Mouse (Mus musculus): Measurements from ENCODE around the gene Aloxe3. TPM values are rescaled to one million over a fixed set of nuclear protein-coding genes. Genes with fewer than 3 reads are reported as not detected.

The Aloxe3 gene
- polyA plus RNA-seq (2014; fragmentation: Illumina TruSeq; extraction: RNeasy Lipid Tissue Mini Kit (QIAGEN cat#74804); ENCODE audit: low read depth, low replicate concordance), result not detected

GRCm38 (mm10) chr11:69125852-69125918 lies at the start of gene Aloxe3:
Gene Aloxe3 (plus strand): TSS chr11:69125896.

GRCm38 (mm10) chr11:69088103-69088855 lies 37.4 kb upstream of the Aloxe3 start, which contains the start of gene Vamp2:
Gene Vamp2 (plus strand): TSS chr11:69088490.

GRCm38 (mm10) chr11:69094697-69095429 lies 30.8 kb upstream of the Aloxe3 start, which contains the start of gene Per1:
Gene Per1 (plus strand): TSS chr11:69095217.

GRCm38 (mm10) chr11:69120221-69121000 lies 5.3 kb upstream of the Aloxe3 start, which contains the start of gene Hes7:
Gene Hes7 (plus strand): TSS chr11:69120404.

GRCm38 (mm10) chr11:69122336-69122951 lies 3.3 kb upstream of the Aloxe3 start, which contains the start of gene 9130213A22Rik:
Gene 9130213A22Rik (minus strand): TSS chr11:69122589.

GRCm38 (mm10) chr11:69156800-69157199 lies 31.1 kb downstream of the Aloxe3 start, which contains the start of gene Alox12b:
Gene Alox12b (plus strand): TSS chr11:69156989.

GRCm38 (mm10) chr11:69197743-69198142 lies 72.0 kb downstream of the Aloxe3 start, which contains the start of gene Alox8:
Gene Alox8 (minus strand): TSS chr11:69197843.

Other genes starting within 250 kb of the Aloxe3 start
- gene Rnf222, start 237.3 kb upstream of the Aloxe3 start, polyA plus RNA-seq (2014; fragmentation: Illumina TruSeq; extraction: RNeasy Lipid Tissue Mini Kit (QIAGEN cat#74804); ENCODE audit: low read depth, low replicate concordance), result not detected
- gene Rpl26, start 224.3 kb upstream of the Aloxe3 start, polyA plus RNA-seq (2014; fragmentation: Illumina TruSeq; extraction: RNeasy Lipid Tissue Mini Kit (QIAGEN cat#74804); ENCODE audit: low read depth, low replicate concordance), result 1,087 TPM
- not detected for gene Odf4, start 198.8 kb upstream of the Aloxe3 start, polyA plus RNA-seq (2014; fragmentation: Illumina TruSeq; extraction: RNeasy Lipid Tissue Mini Kit (QIAGEN cat#74804); ENCODE audit: low read depth, low replicate concordance)
- 33.1 TPM for gene Arhgef15, start 168.4 kb upstream of the Aloxe3 start, polyA plus RNA-seq (2014; fragmentation: Illumina TruSeq; extraction: RNeasy Lipid Tissue Mini Kit (QIAGEN cat#74804); ENCODE audit: low read depth, low replicate concordance)
- 8.4 TPM for gene Slc25a35, start 157.8 kb upstream of the Aloxe3 start, polyA plus RNA-seq (2014; fragmentation: Illumina TruSeq; extraction: RNeasy Lipid Tissue Mini Kit (QIAGEN cat#74804); ENCODE audit: low read depth, low replicate concordance)
- gene Rangrf, start 150.7 kb upstream of the Aloxe3 start, polyA plus RNA-seq (2014; fragmentation: Illumina TruSeq; extraction: RNeasy Lipid Tissue Mini Kit (QIAGEN cat#74804); ENCODE audit: low read depth, low replicate concordance), result 117 TPM
- 10.1 TPM for gene Pfas, start 117.4 kb upstream of the Aloxe3 start, polyA plus RNA-seq (2014; fragmentation: Illumina TruSeq; extraction: RNeasy Lipid Tissue Mini Kit (QIAGEN cat#74804); ENCODE audit: low read depth, low replicate concordance)
- 18.4 TPM for gene Ctc1, start 110.0 kb upstream of the Aloxe3 start, polyA plus RNA-seq (2014; fragmentation: Illumina TruSeq; extraction: RNeasy Lipid Tissue Mini Kit (QIAGEN cat#74804); ENCODE audit: low read depth, low replicate concordance)
- gene Aurkb, start 80.2 kb upstream of the Aloxe3 start, polyA plus RNA-seq (2014; fragmentation: Illumina TruSeq; extraction: RNeasy Lipid Tissue Mini Kit (QIAGEN cat#74804); ENCODE audit: low read depth, low replicate concordance), result not detected
- 16.5 TPM for gene Borcs6, start 66.2 kb upstream of the Aloxe3 start, polyA plus RNA-seq (2014; fragmentation: Illumina TruSeq; extraction: RNeasy Lipid Tissue Mini Kit (QIAGEN cat#74804); ENCODE audit: low read depth, low replicate concordance)
- 9.9 TPM for gene Tmem107, start 55.1 kb upstream of the Aloxe3 start, polyA plus RNA-seq (2014; fragmentation: Illumina TruSeq; extraction: RNeasy Lipid Tissue Mini Kit (QIAGEN cat#74804); ENCODE audit: low read depth, low replicate concordance)
- gene Vamp2, start 37.4 kb upstream of the Aloxe3 start, polyA plus RNA-seq (2014; fragmentation: Illumina TruSeq; extraction: RNeasy Lipid Tissue Mini Kit (QIAGEN cat#74804); ENCODE audit: low read depth, low replicate concordance), result 95.0 TPM
- gene Per1, start 30.7 kb upstream of the Aloxe3 start, polyA plus RNA-seq (2014; fragmentation: Illumina TruSeq; extraction: RNeasy Lipid Tissue Mini Kit (QIAGEN cat#74804); ENCODE audit: low read depth, low replicate concordance), result 22.2 TPM
- gene Hes7, start 5.5 kb upstream of the Aloxe3 start, polyA plus RNA-seq (2014; fragmentation: Illumina TruSeq; extraction: RNeasy Lipid Tissue Mini Kit (QIAGEN cat#74804); ENCODE audit: low read depth, low replicate concordance), result not detected
- 0.39 TPM for gene 9130213A22Rik, start 3.3 kb upstream of the Aloxe3 start, polyA plus RNA-seq (2014; fragmentation: Illumina TruSeq; extraction: RNeasy Lipid Tissue Mini Kit (QIAGEN cat#74804); ENCODE audit: low read depth, low replicate concordance)
- not detected for gene Alox12b, start 31.1 kb downstream of the Aloxe3 start, polyA plus RNA-seq (2014; fragmentation: Illumina TruSeq; extraction: RNeasy Lipid Tissue Mini Kit (QIAGEN cat#74804); ENCODE audit: low read depth, low replicate concordance)
- 1.6 TPM for gene Alox8, start 71.9 kb downstream of the Aloxe3 start, polyA plus RNA-seq (2014; fragmentation: Illumina TruSeq; extraction: RNeasy Lipid Tissue Mini Kit (QIAGEN cat#74804); ENCODE audit: low read depth, low replicate concordance)
- 0.05 TPM for gene Gucy2e, start 111.1 kb downstream of the Aloxe3 start, polyA plus RNA-seq (2014; fragmentation: Illumina TruSeq; extraction: RNeasy Lipid Tissue Mini Kit (QIAGEN cat#74804); ENCODE audit: low read depth, low replicate concordance)
- gene Cntrob, start 197.9 kb downstream of the Aloxe3 start, polyA plus RNA-seq (2014; fragmentation: Illumina TruSeq; extraction: RNeasy Lipid Tissue Mini Kit (QIAGEN cat#74804); ENCODE audit: low read depth, low replicate concordance), result 6.1 TPM
- gene Trappc1, start 198.1 kb downstream of the Aloxe3 start, polyA plus RNA-seq (2014; fragmentation: Illumina TruSeq; extraction: RNeasy Lipid Tissue Mini Kit (QIAGEN cat#74804); ENCODE audit: low read depth, low replicate concordance), result 82.5 TPM
- 0.26 TPM for gene Kcnab3, start 200.4 kb downstream of the Aloxe3 start, polyA plus RNA-seq (2014; fragmentation: Illumina TruSeq; extraction: RNeasy Lipid Tissue Mini Kit (QIAGEN cat#74804); ENCODE audit: low read depth, low replicate concordance)
- 0.47 TPM for gene Rnf227, start 214.6 kb downstream of the Aloxe3 start, polyA plus RNA-seq (2014; fragmentation: Illumina TruSeq; extraction: RNeasy Lipid Tissue Mini Kit (QIAGEN cat#74804); ENCODE audit: low read depth, low replicate concordance)
- gene Chd3, start 243.5 kb downstream of the Aloxe3 start, polyA plus RNA-seq (2014; fragmentation: Illumina TruSeq; extraction: RNeasy Lipid Tissue Mini Kit (QIAGEN cat#74804); ENCODE audit: low read depth, low replicate concordance), result 19.5 TPM